Mouse (Mus musculus) intestine, embryonic 16.5 days (tissue): Measurements from ENCODE around the gene Eya3. TPM values are rescaled to one million over a fixed set of nuclear protein-coding genes. Genes with fewer than 3 reads are reported as not detected.

Experiments
- ATAC-seq: fragments of 200-750 bp; cut with Nextera tagmentation; 2 replicates; pipeline ENCODE4 v1.8.0; 2017; ENCODE audit warnings: moderate TSS enrichment, moderate library complexity
- H3K27ac ChIP-seq: fragments of 300-500 bp; sonication (generic); 2 replicates; pipeline ENCODE4 v1.5.1; 2014; ENCODE audit warnings: mild to moderate bottlenecking, low read length
- H3K27me3 ChIP-seq: fragments of 300-500 bp; sonication (generic); replicated peaks from 2 replicates; pipeline ENCODE4 v1.6.1; 2014; ENCODE audit warnings: low read length, control low read depth, mixed read lengths; ENCODE audit not compliant: control insufficient read depth, insufficient read depth
- H3K36me3 ChIP-seq: fragments of 300-500 bp; sonication (generic); 2 replicates; pipeline ENCODE4 v1.6.1; 2014; ENCODE audit warnings: low read length, control low read depth; ENCODE audit not compliant: control insufficient read depth, insufficient read depth
- H3K4me1 ChIP-seq: fragments of 300-500 bp; sonication (generic); 2 replicates; pipeline ENCODE4 v1.6.1; 2014; ENCODE audit warnings: low read length, control low read depth, mixed read lengths; ENCODE audit not compliant: control insufficient read depth, insufficient read depth
- H3K4me2 ChIP-seq: fragments of 300-500 bp; sonication (generic); 2 replicates; pipeline ENCODE4 v1.6.1; 2014; ENCODE audit warnings: low read depth, low read length, control low read depth
- H3K4me3 ChIP-seq: fragments of 300-500 bp; sonication (generic); 2 replicates; pipeline ENCODE4 v1.5.1; 2014; ENCODE audit warnings: mild to moderate bottlenecking, low read length
- H3K9ac ChIP-seq: fragments of 300-500 bp; sonication (generic); 2 replicates; pipeline ENCODE4 v1.6.1; 2014; ENCODE audit warnings: low read depth, low read length
- H3K9me3 ChIP-seq: fragments of 300-500 bp; sonication (generic); 2 replicates; pipeline ENCODE4 v1.6.1; 2016; ENCODE audit warnings: low read length, control low read depth; ENCODE audit not compliant: control insufficient read depth
- WGBS: fragments of 180-500 bp; shearing (Covaris S2); extraction: QIAGEN DNeasy Blood & Tissue Kit; methylation state at CpG from one replicate; pipeline ENCODE4 v1.1.7; 2014; 5-methylcytosine and 5-hydroxymethylcytosine counted together
- polyA plus RNA-seq: library from polyadenylated mRNA; unstranded; fragments of >200 nt; fragmentation: Nextera tagmentation; extraction: Ambion mirVana; gene quantifications from 2 replicates; pipeline ENCODE4 v1.2.1, GENCODE M21; 2015

The Eya3 gene
- polyA plus RNA-seq, 1 experiment from 2014 or later: 22.8 TPM

DNA sequence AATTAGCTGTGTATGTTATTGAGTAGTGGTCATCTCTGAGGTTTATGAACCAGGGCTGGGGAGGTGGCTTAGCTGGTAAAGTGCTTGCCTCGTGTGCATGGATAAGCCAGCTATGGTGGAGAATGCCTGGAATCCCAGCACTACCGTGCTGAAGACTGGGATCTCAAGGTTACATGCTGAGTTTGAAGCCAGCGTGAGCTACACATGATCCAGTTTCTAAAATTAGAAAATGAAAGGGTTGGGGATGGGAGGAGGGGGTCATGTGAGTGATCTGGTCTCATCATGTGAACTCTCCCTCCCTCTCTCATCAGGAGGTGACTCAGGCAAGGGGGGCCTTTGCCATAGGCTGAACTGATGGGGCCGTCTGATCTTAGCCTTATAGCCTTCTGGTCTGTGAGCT is 30.6 kb upstream of the Eya3 start:
- no peak overlapping the region for H3K4me3 ChIP-seq

GRCm38 (mm10) chr4:132610301-132610984 is 28.3 kb upstream of the Eya3 start:
- no peak overlapping the region for H3K9ac ChIP-seq
- no peaks in the 10 kb centered on the region for H3K27me3 ChIP-seq
- H3K27ac ChIP-seq: no peak overlapping the region
- H3K4me3 ChIP-seq: no peak overlapping the region
- no peaks in the 10 kb centered on the region for H3K36me3 ChIP-seq
- H3K9me3 ChIP-seq: no peaks in the 10 kb centered on the region
- WGBS: 62% methylated on average over 3 of the region's 3 CpGs
- H3K4me1 ChIP-seq: no peaks in the 10 kb centered on the region
- H3K4me2 ChIP-seq: no peak overlapping the region
- ATAC-seq: no peak

More for the DNA sequence above, 30.6 kb upstream of the Eya3 start:
- Histone ChIP-seq H3K9me3 (no peaks in the 10 kb centered on the region), H3K27me3 (no peaks in the 10 kb centered on the region), H3K9ac (no peak overlapping the region), H3K4me2 (no peak overlapping the region), H3K27ac (no peak overlapping the region), H3K36me3 (no peaks in the 10 kb centered on the region), H3K4me1 (no peaks in the 10 kb centered on the region)
- WGBS: 38% methylated on average over 4 of the region's 4 CpGs
- ATAC-seq: no peak

DNA sequence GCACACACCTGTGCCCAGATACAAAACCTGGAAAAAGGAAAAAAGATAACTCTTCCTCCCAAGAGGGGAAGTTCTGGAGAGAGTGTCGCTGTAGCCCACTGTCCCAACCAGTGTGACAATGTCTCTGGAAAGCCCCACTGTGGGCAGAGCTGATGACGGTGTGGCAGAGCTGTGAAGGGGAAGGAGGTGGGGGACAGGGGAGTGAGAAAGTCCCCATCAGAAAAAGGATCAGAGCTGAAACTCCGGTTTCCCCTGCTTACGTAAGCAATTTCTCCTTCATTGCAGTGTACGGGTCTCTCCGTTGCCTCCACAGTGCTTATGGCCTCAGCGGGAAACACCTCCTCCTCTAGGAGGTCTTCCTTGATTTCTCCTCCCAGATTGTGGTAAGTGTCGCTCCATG is 27.5 kb upstream of the Eya3 start:
- Histone ChIP-seq H3K4me2 (no peak overlapping the region), H3K9me3 (no peaks in the 10 kb centered on the region), H3K9ac (no peak overlapping the region), H3K4me1 (no peaks in the 10 kb centered on the region), H3K27ac (no peak overlapping the region), H3K36me3 (no peaks in the 10 kb centered on the region), H3K4me3 (no peak overlapping the region), H3K27me3 (no peaks in the 10 kb centered on the region)
- 81% methylated on average over 8 of the region's 8 CpGs for WGBS
- no peak for ATAC-seq

GRCm38 (mm10) chr4:132617873-132618272 is 20.9 kb upstream of the Eya3 start:
- Histone ChIP-seq H3K27ac (no peak overlapping the region), H3K4me3 (no peak overlapping the region), H3K4me2 (no peak overlapping the region), H3K36me3 (no peaks in the 10 kb centered on the region), H3K9me3 (no peaks in the 10 kb centered on the region), H3K27me3 (no peaks in the 10 kb centered on the region), H3K9ac (no peak overlapping the region), H3K4me1 (no peaks in the 10 kb centered on the region)
- no peak for ATAC-seq
- 90% methylated on average over 6 of the region's 6 CpGs for WGBS

DNA sequence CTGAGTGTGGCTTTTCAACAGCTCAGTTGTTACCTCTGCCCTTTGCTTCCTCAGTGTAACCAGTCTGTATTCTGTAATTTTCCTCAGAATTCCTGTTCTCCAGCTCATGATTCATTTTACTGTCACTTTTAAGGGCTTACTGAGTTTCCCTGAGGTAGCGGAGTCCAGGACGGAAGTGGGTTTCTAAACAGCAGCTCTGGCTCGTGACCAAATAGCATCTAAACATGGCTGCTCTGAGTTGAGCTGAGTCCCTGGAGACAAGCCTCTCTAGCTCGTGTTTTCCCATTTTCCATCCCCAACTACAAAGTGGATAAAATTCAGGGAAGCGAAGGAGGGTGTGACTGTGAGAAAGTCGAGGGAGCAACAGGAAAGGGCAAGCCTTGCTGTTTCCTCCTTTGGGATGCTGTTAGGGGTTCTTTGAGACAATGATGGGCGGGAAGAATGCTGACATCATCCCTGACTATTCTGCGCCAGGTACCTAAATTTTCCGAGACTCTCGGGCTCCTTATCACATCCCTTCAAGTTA is 19.9 kb upstream of the Eya3 start:
- H3K27me3 ChIP-seq: no peaks in the 10 kb centered on the region
- H3K4me2 ChIP-seq: no peak overlapping the region
- H3K9ac ChIP-seq: no peak overlapping the region
- H3K9me3 ChIP-seq: no peaks in the 10 kb centered on the region
- no peak overlapping the region for H3K27ac ChIP-seq
- no peaks in the 10 kb centered on the region for H3K4me1 ChIP-seq
- no peak overlapping the region for H3K4me3 ChIP-seq
- ATAC-seq: no peak
- WGBS: 76% methylated on average over 10 of the region's 10 CpGs
- no peaks in the 10 kb centered on the region for H3K36me3 ChIP-seq

- 91% methylated on average over 4 of the region's 4 CpGs for WGBS
- H3K27me3 ChIP-seq: no peaks in the 10 kb centered on the region
These were observed 18.7 kb upstream of the Eya3 start for GRCm38 (mm10) chr4:132620134-132620533.

GRCm38 (mm10) chr4:132621287-132622068 is 17.3 kb upstream of the Eya3 start:
- Histone ChIP-seq H3K9me3 (no peaks in the 10 kb centered on the region), H3K4me3 (no peak overlapping the region), H3K4me1 (no peaks in the 10 kb centered on the region), H3K27ac (no peak overlapping the region), H3K9ac (no peak overlapping the region), H3K4me2 (no peak overlapping the region), H3K27me3 (no peaks in the 10 kb centered on the region), H3K36me3 (no peaks in the 10 kb centered on the region)
- no peak for ATAC-seq
- WGBS: 71% methylated on average over 7 of the region's 7 CpGs

More at GRCm38 (mm10) chr4:132620134-132620533, 18.7 kb upstream of the Eya3 start:
- H3K36me3 ChIP-seq: no peaks in the 10 kb centered on the region
- H3K9me3 ChIP-seq: no peaks in the 10 kb centered on the region
- H3K4me1 ChIP-seq: no peaks in the 10 kb centered on the region
- H3K4me2 ChIP-seq: no peak overlapping the region
- no peak for ATAC-seq
- H3K4me3 ChIP-seq: no peak overlapping the region
- no peak overlapping the region for H3K9ac ChIP-seq
- no peak overlapping the region for H3K27ac ChIP-seq

GRCm38 (mm10) chr4:132624034-132624657 is 14.6 kb upstream of the Eya3 start:
- Histone ChIP-seq H3K36me3 (no peaks in the 10 kb centered on the region), H3K27me3 (no peaks in the 10 kb centered on the region), H3K9ac (no peak overlapping the region), H3K9me3 (no peaks in the 10 kb centered on the region), H3K4me2 (no peak overlapping the region), H3K27ac (no peak overlapping the region), H3K4me3 (no peak overlapping the region), H3K4me1 (no peaks in the 10 kb centered on the region)
- peak; percentile 52; the same call in 1 of the 2 replicates for ATAC-seq
- WGBS: 82% methylated on average over 5 of the region's 5 CpGs

DNA sequence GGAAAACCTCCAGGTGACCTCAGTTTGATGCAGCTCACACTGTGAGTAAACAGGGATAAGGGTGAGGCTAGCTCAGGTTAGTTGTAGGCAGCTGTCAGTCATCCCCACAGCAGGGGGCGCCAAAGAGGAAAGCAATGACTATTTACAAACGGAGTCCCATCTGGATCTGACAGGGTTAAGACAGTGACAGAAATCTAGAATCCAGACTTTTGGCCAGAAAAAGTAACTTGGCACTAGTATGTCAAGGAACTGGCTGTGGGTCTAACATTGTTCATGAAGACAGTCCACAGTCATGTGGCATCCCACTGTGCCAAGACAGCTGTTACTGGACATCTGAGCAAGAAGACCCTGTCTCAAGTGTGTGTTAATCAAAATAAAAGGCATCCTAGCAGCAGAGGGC is 10.0 kb upstream of the Eya3 start:
- no peak for ATAC-seq
- Histone ChIP-seq H3K4me3 (no peak overlapping the region), H3K4me1 (no peaks in the 10 kb centered on the region), H3K36me3 (no peaks in the 10 kb centered on the region), H3K4me2 (no peak overlapping the region), H3K27ac (no peak overlapping the region), H3K9ac (no peak overlapping the region), H3K9me3 (no peaks in the 10 kb centered on the region), H3K27me3 (no peaks in the 10 kb centered on the region)
- WGBS: 15% methylated on average over 2 of the region's 2 CpGs
